Mouse (Mus musculus) intestine, postnatal 0 days (tissue): ENCODE measurements around the gene Slc25a31. TPM values are rescaled to one million over a fixed set of nuclear protein-coding genes. Genes with fewer than 3 reads are reported as not detected.

Experiments used
- ATAC-seq: fragments of 200-750 bp; cut with Nextera tagmentation; 2 replicates; pipeline ENCODE4 v1.8.0; 2017; ENCODE audit warnings: mild to moderate bottlenecking, moderate TSS enrichment, moderate library complexity
- H3K27ac ChIP-seq: fragments of 300-500 bp; sonication (generic); 2 replicates; pipeline ENCODE4 v1.5.1; 2014; ENCODE audit warnings: mild to moderate bottlenecking, low read depth, low read length, moderate library complexity
- H3K27me3 ChIP-seq: fragments of 300-500 bp; sonication (generic); replicated peaks from 2 replicates; pipeline ENCODE4 v1.6.1; 2014; ENCODE audit warnings: low read length, mixed read lengths; ENCODE audit not compliant: control insufficient read depth, insufficient read depth
- H3K36me3 ChIP-seq: fragments of 300-500 bp; sonication (generic); 2 replicates; pipeline ENCODE4 v1.6.1; 2014; ENCODE audit warnings: mild to moderate bottlenecking, moderate library complexity; ENCODE audit not compliant: control insufficient read depth, insufficient read depth
- H3K4me1 ChIP-seq: fragments of 300-500 bp; sonication (generic); replicated peaks from 2 replicates; pipeline ENCODE4 v1.6.1; 2014; ENCODE audit warnings: antibody characterized with exemption, low read length, mixed read lengths; ENCODE audit not compliant: control insufficient read depth, insufficient read depth
- H3K4me2 ChIP-seq: fragments of 300-500 bp; sonication (generic); replicated peaks from 2 replicates; pipeline ENCODE4 v1.6.1; 2014; ENCODE audit warnings: low read depth, mild to moderate bottlenecking, moderate library complexity
- H3K4me3 ChIP-seq: fragments of 300-500 bp; sonication (generic); 2 replicates; pipeline ENCODE4 v1.5.1; 2014; ENCODE audit warnings: low read depth, low read length
- H3K9ac ChIP-seq: fragments of 300-500 bp; sonication (generic); 2 replicates; pipeline ENCODE4 v1.6.1; 2014; ENCODE audit warnings: mild to moderate bottlenecking, low read depth, low read length
- H3K9me3 ChIP-seq: fragments of 300-500 bp; sonication (generic); 2 replicates; pipeline ENCODE4 v1.6.1; 2016; ENCODE audit warnings: mixed run types; ENCODE audit not compliant: control insufficient read depth
- CTCF ChIP-seq: sonication (generic); IDR thresholded peaks from 2 replicates; pipeline ENCODE4 v1.5.1; 2016; ENCODE audit warnings: low read depth, mild to moderate bottlenecking, control low read depth, antibody characterized with exemption, moderate library complexity
- WGBS: fragments of 180-500 bp; shearing (Covaris S2); extraction: QIAGEN DNeasy Blood & Tissue Kit; methylation state at CpG from one replicate; pipeline ENCODE4 v1.1.7; 2014; 5-methylcytosine and 5-hydroxymethylcytosine counted together
- polyA plus RNA-seq: library from polyadenylated mRNA; unstranded; fragments of >200 nt; fragmentation: Nextera tagmentation; extraction: Ambion mirVana; gene quantifications from 2 replicates; pipeline ENCODE4 v1.2.1, GENCODE M21; 2015

The Slc25a31 gene
- polyA plus RNA-seq, 1 experiment from 2014 or later, result not detected

- Histone ChIP-seq H3K27ac (no peak overlapping the region), H3K9ac (no peak overlapping the region), H3K27me3 (no peaks in the 10 kb centered on the region), H3K4me2 (no peak overlapping the region), H3K4me1 (no peaks in the 10 kb centered on the region; the same call in 1 of the 2 replicates), H3K36me3 (no peaks in the 10 kb centered on the region), H3K4me3 (no peak overlapping the region), H3K9me3 (no peaks in the 10 kb centered on the region)
- 71% methylated on average over 9 of the region's 9 CpGs for WGBS
- ATAC-seq, result no peak
- no peak for TF ChIP-seq CTCF
Measured at GRCm38 (mm10) chr3:40686836-40687235, 21.8 kb upstream of the Slc25a31 start.

- no peak overlapping the region for H3K4me2 ChIP-seq
- H3K36me3 ChIP-seq, result no peaks in the 10 kb centered on the region
- H3K4me1 ChIP-seq, result no peaks in the 10 kb centered on the region; the same call in 1 of the 2 replicates
- TF ChIP-seq CTCF, result no peak
- H3K4me3 ChIP-seq, result no peak overlapping the region
- no peak overlapping the region for H3K27ac ChIP-seq
- WGBS, result 84% methylated on average over 3 of the region's 3 CpGs
- H3K27me3 ChIP-seq, result no peaks in the 10 kb centered on the region
- no peaks in the 10 kb centered on the region for H3K9me3 ChIP-seq
- no peak for ATAC-seq
- no peak overlapping the region for H3K9ac ChIP-seq
Measured at GRCm38 (mm10) chr3:40687588-40687987, 21.1 kb upstream of the Slc25a31 start.

GRCm38 (mm10) chr3:40691566-40691965, 17.1 kb upstream of the Slc25a31 start:
- Histone ChIP-seq H3K9ac (no peak overlapping the region), H3K4me1 (no peaks in the 10 kb centered on the region), H3K9me3 (no peaks in the 10 kb centered on the region), H3K4me2 (no peak overlapping the region), H3K27ac (no peak overlapping the region), H3K27me3 (no peaks in the 10 kb centered on the region), H3K36me3 (no peaks in the 10 kb centered on the region), H3K4me3 (no peak overlapping the region)
- no peak for ATAC-seq
- WGBS, result 76% methylated on average over 6 of the region's 6 CpGs
- no peak for TF ChIP-seq CTCF

GRCm38 (mm10) chr3:40693435-40693834, 15.2 kb upstream of the Slc25a31 start:
- 82% methylated on average over 10 of the region's 10 CpGs for WGBS
- H3K9ac ChIP-seq, result no peak overlapping the region
- no peak overlapping the region for H3K27ac ChIP-seq
- no peaks in the 10 kb centered on the region for H3K36me3 ChIP-seq
- no peak overlapping the region for H3K4me2 ChIP-seq
- H3K4me1 ChIP-seq, result no peaks in the 10 kb centered on the region
- ATAC-seq, result no peak
- H3K4me3 ChIP-seq, result no peak overlapping the region
- no peaks in the 10 kb centered on the region for H3K9me3 ChIP-seq
- H3K27me3 ChIP-seq, result no peaks in the 10 kb centered on the region
- TF ChIP-seq CTCF, result no peak

GRCm38 (mm10) chr3:40693960-40694359, 14.7 kb upstream of the Slc25a31 start:
- Histone ChIP-seq H3K27me3 (no peaks in the 10 kb centered on the region), H3K4me3 (no peak overlapping the region), H3K9ac (no peak overlapping the region), H3K4me2 (no peak overlapping the region), H3K27ac (no peak overlapping the region), H3K36me3 (no peaks in the 10 kb centered on the region), H3K9me3 (no peaks in the 10 kb centered on the region), H3K4me1 (no peaks in the 10 kb centered on the region)
- TF ChIP-seq CTCF, result no peak
- 75% methylated on average over 7 of the region's 7 CpGs for WGBS
- no peak for ATAC-seq

GRCm38 (mm10) chr3:40694438-40694837, 14.2 kb upstream of the Slc25a31 start:
- WGBS, result 18% methylated on average over 2 of the region's 2 CpGs
- H3K27me3 ChIP-seq, result no peaks in the 10 kb centered on the region
- no peak overlapping the region for H3K9ac ChIP-seq
- H3K4me1 ChIP-seq, result no peaks in the 10 kb centered on the region
- ATAC-seq, result no peak
- H3K27ac ChIP-seq, result no peak overlapping the region
- no peak overlapping the region for H3K4me3 ChIP-seq
- H3K4me2 ChIP-seq, result no peak overlapping the region
- no peaks in the 10 kb centered on the region for H3K36me3 ChIP-seq
- H3K9me3 ChIP-seq, result no peaks in the 10 kb centered on the region
- no peak for TF ChIP-seq CTCF

- H3K4me3 ChIP-seq, result no peak overlapping the region
- no peak for ATAC-seq
- H3K27ac ChIP-seq, result no peak overlapping the region
- no peaks in the 10 kb centered on the region for H3K9me3 ChIP-seq
- H3K36me3 ChIP-seq, result no peaks in the 10 kb centered on the region
- 96% methylated on average over 2 of the region's 2 CpGs for WGBS
- no peak for TF ChIP-seq CTCF
- H3K27me3 ChIP-seq, result no peaks in the 10 kb centered on the region
- no peak overlapping the region for H3K4me2 ChIP-seq
- H3K4me1 ChIP-seq, result no peaks in the 10 kb centered on the region
- H3K9ac ChIP-seq, result no peak overlapping the region
Measured at GRCm38 (mm10) chr3:40695162-40695561, 13.5 kb upstream of the Slc25a31 start.
